Mouse (Mus musculus): ENCODE data around the gene Thbs3. TPM values are rescaled to one million over a fixed set of nuclear protein-coding genes. Genes with fewer than 3 reads are reported as not detected.

The Thbs3 gene
- polyA plus RNA-seq (2015; fragmentation: Nextera tagmentation; extraction: Ambion mirVana) = 34.1 and 36.8 TPM in 2 replicates

GRCm38 (mm10) chr3:89214681-89215411 lies at the start of gene Thbs3:
TSS of gene Thbs3 (plus strand) at chr3:89215180.

GRCm38 (mm10) chr3:89177242-89178106 lies 37.5 kb upstream of the Thbs3 start, which contains the start of gene Scamp3:
TSS of gene Scamp3 (plus strand) at chr3:89177473.

DNA sequence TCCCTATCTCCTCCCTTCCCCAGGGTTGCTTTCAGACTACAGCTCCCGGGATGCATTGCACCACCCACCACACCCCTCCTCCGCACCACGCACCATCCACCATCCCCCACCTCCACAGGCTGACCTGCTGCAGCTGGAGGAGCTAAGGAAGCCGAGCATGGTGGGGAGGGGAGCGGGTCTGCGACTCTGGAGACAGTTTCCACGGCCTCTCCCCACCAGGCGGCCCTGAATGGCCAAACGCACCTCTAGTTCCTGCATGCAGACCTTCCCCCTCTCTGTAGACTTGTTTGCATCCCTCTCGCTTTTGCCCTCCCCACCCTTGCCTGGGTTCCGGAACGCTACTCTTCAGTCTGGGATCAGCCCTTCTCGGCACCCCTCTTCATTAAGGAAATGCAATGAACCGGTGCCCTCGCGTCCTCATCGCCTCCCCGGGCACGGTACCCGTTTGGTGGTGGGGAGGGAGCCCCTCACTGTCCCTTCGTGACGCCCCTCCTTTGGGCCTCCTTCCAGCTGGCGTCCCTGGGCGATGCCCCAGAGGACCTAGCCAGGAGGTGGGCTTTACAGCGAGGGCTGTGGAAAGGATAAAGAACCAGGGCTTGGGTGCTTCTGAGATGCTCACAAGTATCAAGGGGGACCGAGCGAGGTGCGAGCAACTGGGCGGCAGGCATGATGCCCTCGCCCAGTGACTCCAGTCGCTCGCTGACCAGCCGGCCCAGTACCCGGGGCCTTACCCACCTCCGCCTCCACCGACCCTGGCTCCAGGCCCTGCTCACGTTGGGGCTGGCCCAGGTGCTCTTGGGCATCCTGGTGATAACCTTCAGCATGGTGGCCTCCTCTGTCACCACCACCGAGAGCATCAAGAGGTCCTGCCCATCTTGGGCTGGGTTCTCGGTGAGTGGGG lies 31.7 kb upstream of the Thbs3 start, which contains the start of gene Fam189b:
Fam189b (plus strand) TSS at position 86 of the 901 bp plus-strand sequence.

GRCm38 (mm10) chr3:89202253-89203141 lies 12.5 kb upstream of the Thbs3 start, which contains the start of gene Gba:
TSS of gene Gba (plus strand) at chr3:89202928.

DNA sequence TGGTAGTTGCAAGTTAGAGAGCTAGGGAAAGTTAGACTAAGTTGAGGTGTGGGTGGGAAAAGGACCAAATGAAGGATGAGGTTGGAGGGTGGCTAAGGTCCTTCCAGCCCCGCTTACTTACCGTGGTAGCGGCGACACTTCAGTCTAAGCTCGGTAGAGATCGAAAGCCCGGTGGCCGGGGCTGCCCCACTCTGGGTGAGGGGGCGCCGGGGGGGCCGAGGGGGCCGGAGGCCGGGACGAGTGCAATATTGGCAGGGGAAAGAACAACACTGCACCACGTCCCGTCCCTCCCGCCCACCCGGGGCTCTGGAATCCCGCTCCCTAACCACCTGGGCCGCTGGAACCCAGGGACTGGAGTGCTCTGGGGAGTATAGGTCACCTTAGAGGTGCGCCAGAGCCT lies 11.9 kb downstream of the Thbs3 start, which contains the start of gene Mtx1:
Mtx1 (minus strand) TSS at position 189 of the 400 bp plus-strand sequence.

DNA sequence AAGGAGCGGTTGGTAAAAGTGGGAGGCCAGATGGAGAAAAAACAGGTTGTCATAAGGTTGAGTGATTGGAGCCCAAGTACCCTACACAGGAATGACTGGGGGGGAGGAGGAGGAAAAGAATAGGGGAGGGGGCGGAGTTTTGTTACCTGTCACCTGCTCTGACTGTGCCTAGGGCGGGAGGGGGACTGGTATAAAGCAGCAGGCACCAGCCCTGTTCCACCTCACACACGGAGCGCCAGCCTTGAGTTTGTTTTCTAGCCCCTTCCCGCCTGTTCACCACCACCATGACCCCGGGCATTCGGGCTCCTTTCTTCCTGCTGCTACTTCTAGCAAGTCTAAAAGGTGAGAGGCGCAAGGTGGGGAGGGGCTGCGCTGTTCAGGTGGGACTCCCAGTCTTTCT lies 13.9 kb downstream of the Thbs3 start, which contains the start of gene Muc1:
Muc1 (plus strand) TSS at position 222 of the 400 bp plus-strand sequence.

GRCm38 (mm10) chr3:89245688-89246171 lies 30.8 kb downstream of the Thbs3 start, which contains the start of gene Krtcap2:
TSS of gene Krtcap2 (plus strand) at chr3:89245966.

GRCm38 (mm10) chr3:89246261-89247100 lies 31.5 kb downstream of the Thbs3 start, which contains the start of gene Trim46:
TSS of gene Trim46 (minus strand) at chr3:89246309.

GRCm38 (mm10) chr3:89259076-89259475 lies 44.1 kb downstream of the Thbs3 start, which contains the start of gene Dpm3:
TSS of gene Dpm3 (plus strand) at chr3:89259358.

GRCm38 (mm10) chr3:89270051-89270755 lies 55.2 kb downstream of the Thbs3 start, which contains the start of gene Slc50a1:
TSS of gene Slc50a1 (minus strand) at chr3:89270570.

Small RNAs within 50 kb of the gene (microRNA-seq; reads per million reads assigned to microRNA genes)
- 83.0 reads per million, percentile 40 among the genes with 10 or more reads in this experiment for gene Mir92b (ENCODE audit: borderline replicate concordance, insufficient number of aligned reads)

Other genes starting within 250 kb of the Thbs3 start
- 21.4 and 28.7 TPM in 2 replicates for gene Rusc1, start 121.9 kb upstream of the Thbs3 start, polyA plus RNA-seq (2015; fragmentation: Nextera tagmentation; extraction: Ambion mirVana)
- gene Gm43738, start 114.1 kb upstream of the Thbs3 start, polyA plus RNA-seq (2015; fragmentation: Nextera tagmentation; extraction: Ambion mirVana) = 0.07 TPM in 1 of 2 replicates, not detected in the other
- gene Fdps, start 113.2 kb upstream of the Thbs3 start, polyA plus RNA-seq (2015; fragmentation: Nextera tagmentation; extraction: Ambion mirVana) = 166 and 200 TPM in 2 replicates
- gene Pklr, start 79.0 kb upstream of the Thbs3 start, polyA plus RNA-seq (2015; fragmentation: Nextera tagmentation; extraction: Ambion mirVana) = 1.1 and 3.9 TPM in 2 replicates
- 5.8 and 7.6 TPM in 2 replicates for gene Hcn3, start 55.0 kb upstream of the Thbs3 start, polyA plus RNA-seq (2015; fragmentation: Nextera tagmentation; extraction: Ambion mirVana)
- gene Clk2, start 50.4 kb upstream of the Thbs3 start, polyA plus RNA-seq (2015; fragmentation: Nextera tagmentation; extraction: Ambion mirVana) = 12.7 and 19.7 TPM in 2 replicates
- gene Scamp3, start 37.7 kb upstream of the Thbs3 start, polyA plus RNA-seq (2015; fragmentation: Nextera tagmentation; extraction: Ambion mirVana) = 75.6 and 121 TPM in 2 replicates
- gene Fam189b, start 32.0 kb upstream of the Thbs3 start, polyA plus RNA-seq (2015; fragmentation: Nextera tagmentation; extraction: Ambion mirVana) = 22.3 and 31.0 TPM in 2 replicates
- 38.2 and 55.0 TPM in 2 replicates for gene Gba, start 12.3 kb upstream of the Thbs3 start, polyA plus RNA-seq (2015; fragmentation: Nextera tagmentation; extraction: Ambion mirVana)
- 176 and 209 TPM in 2 replicates for gene Mtx1, start 11.9 kb downstream of the Thbs3 start, polyA plus RNA-seq (2015; fragmentation: Nextera tagmentation; extraction: Ambion mirVana)
- gene Muc1, start 13.9 kb downstream of the Thbs3 start, polyA plus RNA-seq (2015; fragmentation: Nextera tagmentation; extraction: Ambion mirVana) = 0.90 and 0.91 TPM in 2 replicates
- gene Krtcap2, start 30.8 kb downstream of the Thbs3 start, polyA plus RNA-seq (2015; fragmentation: Nextera tagmentation; extraction: Ambion mirVana) = 301 and 333 TPM in 2 replicates
- 2.4 and 7.3 TPM in 2 replicates for gene Trim46, start 31.1 kb downstream of the Thbs3 start, polyA plus RNA-seq (2015; fragmentation: Nextera tagmentation; extraction: Ambion mirVana)
- 221 and 274 TPM in 2 replicates for gene Dpm3, start 44.2 kb downstream of the Thbs3 start, polyA plus RNA-seq (2015; fragmentation: Nextera tagmentation; extraction: Ambion mirVana)
- 111 and 136 TPM in 2 replicates for gene Slc50a1, start 55.4 kb downstream of the Thbs3 start, polyA plus RNA-seq (2015; fragmentation: Nextera tagmentation; extraction: Ambion mirVana)
- 24.9 and 28.6 TPM in 2 replicates for gene Efna1, start 66.0 kb downstream of the Thbs3 start, polyA plus RNA-seq (2015; fragmentation: Nextera tagmentation; extraction: Ambion mirVana)
- gene Efna3, start 107.8 kb downstream of the Thbs3 start, polyA plus RNA-seq (2015; fragmentation: Nextera tagmentation; extraction: Ambion mirVana) = 2.8 and 8.6 TPM in 2 replicates
- 4.9 and 6.7 TPM in 2 replicates for gene Efna4, start 122.8 kb downstream of the Thbs3 start, polyA plus RNA-seq (2015; fragmentation: Nextera tagmentation; extraction: Ambion mirVana)
- 53.7 and 56.4 TPM in 2 replicates for gene Adam15, start 134.8 kb downstream of the Thbs3 start, polyA plus RNA-seq (2015; fragmentation: Nextera tagmentation; extraction: Ambion mirVana)
- 0.07 and 0.13 TPM in 2 replicates for gene Dcst2, start 146.8 kb downstream of the Thbs3 start, polyA plus RNA-seq (2015; fragmentation: Nextera tagmentation; extraction: Ambion mirVana)
- 0.22 and 0.35 TPM in 2 replicates for gene Dcst1, start 150.1 kb downstream of the Thbs3 start, polyA plus RNA-seq (2015; fragmentation: Nextera tagmentation; extraction: Ambion mirVana)
- 1.8 and 3.6 TPM in 2 replicates for gene Zbtb7b, start 179.6 kb downstream of the Thbs3 start, polyA plus RNA-seq (2015; fragmentation: Nextera tagmentation; extraction: Ambion mirVana)
- gene Lenep, start 187.6 kb downstream of the Thbs3 start, polyA plus RNA-seq (2015; fragmentation: Nextera tagmentation; extraction: Ambion mirVana) = not detected in 2 replicates
- gene Flad1, start 196.7 kb downstream of the Thbs3 start, polyA plus RNA-seq (2015; fragmentation: Nextera tagmentation; extraction: Ambion mirVana) = 14.7 and 24.0 TPM in 2 replicates
- 213 and 238 TPM in 2 replicates for gene Cks1b, start 203.2 kb downstream of the Thbs3 start, polyA plus RNA-seq (2015; fragmentation: Nextera tagmentation; extraction: Ambion mirVana)
- 85.7 and 99.5 TPM in 2 replicates for gene Shc1, start 203.3 kb downstream of the Thbs3 start, polyA plus RNA-seq (2015; fragmentation: Nextera tagmentation; extraction: Ambion mirVana)
- gene Pygo2, start 215.0 kb downstream of the Thbs3 start, polyA plus RNA-seq (2015; fragmentation: Nextera tagmentation; extraction: Ambion mirVana) = 19.8 and 23.7 TPM in 2 replicates
- 26.9 and 45.2 TPM in 2 replicates for gene Pbxip1, start 221.5 kb downstream of the Thbs3 start, polyA plus RNA-seq (2015; fragmentation: Nextera tagmentation; extraction: Ambion mirVana)
- 28.5 and 31.1 TPM in 2 replicates for gene Pmvk, start 239.4 kb downstream of the Thbs3 start, polyA plus RNA-seq (2015; fragmentation: Nextera tagmentation; extraction: Ambion mirVana)

All from adrenal gland, postnatal 0 days (tissue).